Mouse (Mus musculus): ENCODE results near the gene Olfr412. TPM values are rescaled to one million over a fixed set of nuclear protein-coding genes. Genes with fewer than 3 reads are reported as not detected.

The Olfr412 gene
- polyA plus RNA-seq (2014; fragmentation: Nextera tagmentation; extraction: Ambion mirVana): not detected in 2 replicates

GRCm38 (mm10) chr11:74361769-74362168, at the start of gene Olfr412:
Gene Olfr412 (plus strand): TSS chr11:74362069.
- 74% methylated on average over 1 of the region's 1 CpGs for WGBS
- no peaks in the 10 kb centered on the region for H3K9me3 ChIP-seq (ENCODE audit: control insufficient read depth, low read length)
- no peak within 1 kb of the TSS for H3K4me2 ChIP-seq (ENCODE audit: low read depth, severe bottlenecking)
- no peaks in the 10 kb centered on the region for H3K36me3 ChIP-seq (ENCODE audit: control insufficient read depth, insufficient read depth, low read length)
- ATAC-seq (ENCODE audit: insufficient number of reproducible peaks, low FRiP score, low TSS enrichment, low read depth) (no peak), DNase-seq (ENCODE audit: low spot score) (no peak)
- no peaks in the 10 kb centered on the region for H3K4me1 ChIP-seq (ENCODE audit: control insufficient read depth, insufficient read depth, low read length)
- no peak within 1 kb of the TSS for H3K27ac ChIP-seq (replicated peaks; ENCODE audit: low read depth, low read length)
- H3K9ac ChIP-seq (ENCODE audit: low read length): no peak within 1 kb of the TSS
- H3K27me3 ChIP-seq (ENCODE audit: control insufficient read depth, insufficient read depth, low read length): no peaks in the 10 kb centered on the region
- no peak within 1 kb of the TSS for H3K4me3 ChIP-seq (ENCODE audit: low read depth, low read length)

- Histone ChIP-seq H3K27me3 (ENCODE audit: control insufficient read depth, insufficient read depth, low read length) (no peaks in the 10 kb centered on the region), H3K4me3 (ENCODE audit: low read depth, low read length) (no peak overlapping the region), H3K4me1 (ENCODE audit: control insufficient read depth, insufficient read depth, low read length) (no peaks in the 10 kb centered on the region), H3K36me3 (ENCODE audit: control insufficient read depth, insufficient read depth, low read length) (no peaks in the 10 kb centered on the region), H3K4me2 (ENCODE audit: low read depth, severe bottlenecking) (no peak overlapping the region), H3K9me3 (ENCODE audit: control insufficient read depth, low read length) (no peaks in the 10 kb centered on the region; the same call in 1 of the 2 replicates), H3K9ac (ENCODE audit: low read length) (no peak overlapping the region), H3K27ac (replicated peaks; ENCODE audit: low read depth, low read length) (no peak overlapping the region)
- WGBS: 87% methylated on average over 2 of the region's 2 CpGs
- DNase-seq (ENCODE audit: low spot score): no peak
- no peak for ATAC-seq (ENCODE audit: insufficient number of reproducible peaks, low FRiP score, low TSS enrichment, low read depth)
These were observed 35.8 kb upstream of the Olfr412 start for GRCm38 (mm10) chr11:74326044-74326443.

- ATAC-seq (ENCODE audit: insufficient number of reproducible peaks, low FRiP score, low TSS enrichment, low read depth): no peak
- H3K4me3 ChIP-seq (ENCODE audit: low read depth, low read length): no peak overlapping the region
- no peaks in the 10 kb centered on the region for H3K27me3 ChIP-seq (ENCODE audit: control insufficient read depth, insufficient read depth, low read length)
- no peak overlapping the region for H3K4me2 ChIP-seq (ENCODE audit: low read depth, severe bottlenecking)
- DNase-seq (ENCODE audit: low spot score): no peak
- H3K36me3 ChIP-seq (ENCODE audit: control insufficient read depth, insufficient read depth, low read length): no peaks in the 10 kb centered on the region
- H3K9me3 ChIP-seq (ENCODE audit: control insufficient read depth, low read length): no peaks in the 10 kb centered on the region
- H3K9ac ChIP-seq (ENCODE audit: low read length): no peak overlapping the region
- H3K4me1 ChIP-seq (ENCODE audit: control insufficient read depth, insufficient read depth, low read length): no peaks in the 10 kb centered on the region
- no peak overlapping the region for H3K27ac ChIP-seq (replicated peaks; ENCODE audit: low read depth, low read length)
These were observed 33.1 kb upstream of the Olfr412 start for GRCm38 (mm10) chr11:74328781-74329180.

GRCm38 (mm10) chr11:74337931-74338330, 23.9 kb upstream of the Olfr412 start, which contains the start of gene Olfr410:
Gene Olfr410 (minus strand): TSS chr11:74338031.
- Histone ChIP-seq H3K9ac (ENCODE audit: low read length) (no peak within 1 kb of the TSS), H3K4me2 (ENCODE audit: low read depth, severe bottlenecking) (no peak within 1 kb of the TSS), H3K36me3 (ENCODE audit: control insufficient read depth, insufficient read depth, low read length) (no peaks in the 10 kb centered on the region), H3K4me3 (ENCODE audit: low read depth, low read length) (no peak within 1 kb of the TSS), H3K4me1 (ENCODE audit: control insufficient read depth, insufficient read depth, low read length) (no peaks in the 10 kb centered on the region), H3K27me3 (ENCODE audit: control insufficient read depth, insufficient read depth, low read length) (no peaks in the 10 kb centered on the region), H3K9me3 (ENCODE audit: control insufficient read depth, low read length) (no peaks in the 10 kb centered on the region), H3K27ac (replicated peaks; ENCODE audit: low read depth, low read length) (no peak within 1 kb of the TSS)
- ATAC-seq (ENCODE audit: insufficient number of reproducible peaks, low FRiP score, low TSS enrichment, low read depth) (no peak), DNase-seq (ENCODE audit: low spot score) (no peak)
- 84% methylated on average over 6 of the region's 6 CpGs for WGBS

- Histone ChIP-seq H3K4me3 (ENCODE audit: low read depth, low read length) (no peak within 1 kb of the TSS), H3K27ac (replicated peaks; ENCODE audit: low read depth, low read length) (no peak within 1 kb of the TSS), H3K4me1 (ENCODE audit: control insufficient read depth, insufficient read depth, low read length) (no peaks in the 10 kb centered on the region), H3K9me3 (ENCODE audit: control insufficient read depth, low read length) (no peaks in the 10 kb centered on the region), H3K27me3 (ENCODE audit: control insufficient read depth, insufficient read depth, low read length) (no peaks in the 10 kb centered on the region), H3K36me3 (ENCODE audit: control insufficient read depth, insufficient read depth, low read length) (no peaks in the 10 kb centered on the region), H3K9ac (ENCODE audit: low read length) (no peak within 1 kb of the TSS), H3K4me2 (ENCODE audit: low read depth, severe bottlenecking) (no peak within 1 kb of the TSS)
- WGBS: 89% methylated on average over 3 of the region's 3 CpGs
- ATAC-seq (ENCODE audit: insufficient number of reproducible peaks, low FRiP score, low TSS enrichment, low read depth) (no peak), DNase-seq (ENCODE audit: low spot score) (no peak)
These were observed 9.3 kb upstream of the Olfr412 start, which contains the start of gene Olfr411 for GRCm38 (mm10) chr11:74352550-74352949. Gene Olfr411 (minus strand): TSS chr11:74352650.

- Histone ChIP-seq H3K27ac (replicated peaks; ENCODE audit: low read depth, low read length) (no peak overlapping the region), H3K9me3 (ENCODE audit: control insufficient read depth, low read length) (no peaks in the 10 kb centered on the region), H3K4me2 (ENCODE audit: low read depth, severe bottlenecking) (no peak overlapping the region), H3K36me3 (ENCODE audit: control insufficient read depth, insufficient read depth, low read length) (no peaks in the 10 kb centered on the region), H3K4me3 (ENCODE audit: low read depth, low read length) (no peak overlapping the region), H3K27me3 (ENCODE audit: control insufficient read depth, insufficient read depth, low read length) (no peaks in the 10 kb centered on the region), H3K4me1 (ENCODE audit: control insufficient read depth, insufficient read depth, low read length) (no peaks in the 10 kb centered on the region), H3K9ac (ENCODE audit: low read length) (no peak overlapping the region)
- peak; percentile 90 for DNase-seq (ENCODE audit: low spot score)
- WGBS: 15% methylated on average over 22 of the region's 22 CpGs
- no peak for ATAC-seq (ENCODE audit: insufficient number of reproducible peaks, low FRiP score, low TSS enrichment, low read depth)
These were observed 9.7 kb downstream of the Olfr412 start for GRCm38 (mm10) chr11:74371393-74372100.

GRCm38 (mm10) chr11:74376847-74377246, 15.0 kb downstream of the Olfr412 start:
- no peak overlapping the region for H3K9ac ChIP-seq (ENCODE audit: low read length)
- no peak overlapping the region for H3K27ac ChIP-seq (replicated peaks; ENCODE audit: low read depth, low read length)
- no peak overlapping the region for H3K4me3 ChIP-seq (ENCODE audit: low read depth, low read length)
- WGBS: 73% methylated on average over 3 of the region's 3 CpGs
- no peaks in the 10 kb centered on the region for H3K27me3 ChIP-seq (ENCODE audit: control insufficient read depth, insufficient read depth, low read length)
- no peaks in the 10 kb centered on the region for H3K4me1 ChIP-seq (ENCODE audit: control insufficient read depth, insufficient read depth, low read length)
- DNase-seq (ENCODE audit: low spot score) (peak; percentile 51), ATAC-seq (ENCODE audit: insufficient number of reproducible peaks, low FRiP score, low TSS enrichment, low read depth) (no peak)
- H3K36me3 ChIP-seq (ENCODE audit: control insufficient read depth, insufficient read depth, low read length): no peaks in the 10 kb centered on the region
- no peaks in the 10 kb centered on the region for H3K9me3 ChIP-seq (ENCODE audit: control insufficient read depth, low read length)
- H3K4me2 ChIP-seq (ENCODE audit: low read depth, severe bottlenecking): no peak overlapping the region

- WGBS: 71% methylated on average over 4 of the region's 4 CpGs
- no peak for DNase-seq (ENCODE audit: low spot score)
- Histone ChIP-seq H3K4me2 (ENCODE audit: low read depth, severe bottlenecking) (no peak overlapping the region), H3K9ac (ENCODE audit: low read length) (no peak overlapping the region), H3K9me3 (ENCODE audit: control insufficient read depth, low read length) (no peaks in the 10 kb centered on the region), H3K4me3 (ENCODE audit: low read depth, low read length) (no peak overlapping the region), H3K36me3 (ENCODE audit: control insufficient read depth, insufficient read depth, low read length) (no peaks in the 10 kb centered on the region), H3K27ac (replicated peaks; ENCODE audit: low read depth, low read length) (no peak overlapping the region), H3K27me3 (ENCODE audit: control insufficient read depth, insufficient read depth, low read length) (no peaks in the 10 kb centered on the region), H3K4me1 (ENCODE audit: control insufficient read depth, insufficient read depth, low read length) (no peaks in the 10 kb centered on the region)
- ATAC-seq (ENCODE audit: insufficient number of reproducible peaks, low FRiP score, low TSS enrichment, low read depth): no peak
These were observed 17.5 kb downstream of the Olfr412 start for GRCm38 (mm10) chr11:74379166-74379873.

Measured in limb, embryonic 11.5 days (tissue).